Mouse (Mus musculus) cortical plate, adult 2 months (tissue): Measurements from ENCODE around the gene Mfsd6. TPM values are rescaled to one million over a fixed set of nuclear protein-coding genes. Genes with fewer than 3 reads are reported as not detected.

Experiments used
- H3K27ac ChIP-seq: fragments of 200-500 bp; 2 replicates; pipeline ENCODE4 v1.5.1; 2012; ENCODE audit warnings: low read length, control low read depth, inconsistent platforms; ENCODE audit not compliant: insufficient read depth
- H3K4me1 ChIP-seq: fragments of 200-500 bp; 2 replicates; pipeline ENCODE4 v1.6.1; 2011; ENCODE audit warnings: low read length; ENCODE audit not compliant: control insufficient read depth, insufficient read depth
- H3K4me3 ChIP-seq: fragments of 200-500 bp; 2 replicates; pipeline ENCODE4 v1.5.1; 2011; ENCODE audit warnings: mild to moderate bottlenecking, low read length, control low read depth; ENCODE audit not compliant: insufficient read depth
- CTCF ChIP-seq: fragments of 200-500 bp; IDR thresholded peaks from 2 replicates; pipeline ENCODE4 v1.5.1; 2011; ENCODE audit warnings: mild to moderate bottlenecking, control low read depth, low read length; ENCODE audit not compliant: insufficient read depth; ENCODE audit errors: extremely low read depth
- POLR2A ChIP-seq: fragments of 200-500 bp; IDR thresholded peaks from 2 replicates; pipeline ENCODE4 v1.6.1; 2011; ENCODE audit warnings: mild to moderate bottlenecking, low read length, control low read depth; ENCODE audit not compliant: insufficient read depth; ENCODE audit errors: extremely low read depth
- polyA plus RNA-seq: library from polyadenylated mRNA; depleted of rRNA; stranded (reverse); fragments of >200 nt; gene quantifications from 2 replicates; pipeline ENCODE4 v1.2.3, GENCODE M21; 2012

Mfsd6 gene
- polyA plus RNA-seq, 1 experiment = 45.8 TPM

GRCm38 (mm10) chr1:52675561-52676551 is 51.4 kb downstream of the Mfsd6 start:
- TF ChIP-seq CTCF (no peak), POLR2A (no peak)
- Histone ChIP-seq H3K4me3 (no peak overlapping the region), H3K4me1 (no peaks in the 10 kb centered on the region), H3K27ac (no peak overlapping the region)

GRCm38 (mm10) chr1:52669931-52670330 is 57.3 kb downstream of the Mfsd6 start:
- TF ChIP-seq CTCF (no peak), POLR2A (no peak)
- H3K4me1 ChIP-seq = no peaks in the 10 kb centered on the region
- H3K4me3 ChIP-seq = no peak overlapping the region
- no peak overlapping the region for H3K27ac ChIP-seq

DNA sequence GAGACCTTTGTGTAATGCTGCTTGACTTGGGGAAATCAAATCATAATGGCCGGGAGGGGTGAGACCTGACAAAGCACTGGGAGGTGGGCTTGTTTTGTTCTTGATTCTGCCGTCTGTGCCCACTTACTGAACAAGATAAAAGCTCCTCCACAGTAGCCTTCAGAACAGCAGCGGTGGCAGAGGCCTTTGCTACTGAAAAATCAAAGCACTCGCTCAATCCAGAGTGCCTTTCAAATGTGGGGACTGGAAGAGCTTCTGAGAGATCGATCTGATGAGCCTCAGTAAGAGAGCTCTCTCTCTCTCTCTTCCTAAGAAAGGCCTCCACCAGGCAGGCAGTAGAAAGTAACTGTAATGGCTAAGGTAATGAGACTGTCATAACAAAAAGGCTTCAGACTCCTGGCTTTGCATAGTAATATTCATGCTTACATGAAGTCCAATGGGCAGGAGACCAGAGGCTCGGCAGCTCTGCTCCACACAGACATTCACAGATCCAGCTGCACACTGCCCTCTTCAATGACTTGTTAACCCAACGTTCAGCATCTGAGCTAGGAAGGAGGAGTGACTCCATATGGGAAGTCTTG is 58.4 kb downstream of the Mfsd6 start:
- TF ChIP-seq CTCF = no peak
- no peak for TF ChIP-seq POLR2A
- H3K27ac ChIP-seq = 0 out of 2 replicates have a peak overlapping the region, but pooled peaks have one; percentile 40
- no peak overlapping the region for H3K4me3 ChIP-seq
- H3K4me1 ChIP-seq = no peaks in the 10 kb centered on the region

GRCm38 (mm10) chr1:52663228-52663627 is 64.0 kb downstream of the Mfsd6 start:
- TF ChIP-seq CTCF = no peak
- no peak for TF ChIP-seq POLR2A
- Histone ChIP-seq H3K27ac (no peak overlapping the region), H3K4me3 (no peak overlapping the region), H3K4me1 (peaks cover 5% of the 10 kb centered on the region)

- Histone ChIP-seq H3K27ac (no peak overlapping the region), H3K4me1 (peaks cover 5% of the 10 kb centered on the region), H3K4me3 (no peak overlapping the region)
- TF ChIP-seq CTCF (no peak), POLR2A (no peak)
Measured at GRCm38 (mm10) chr1:52660765-52661164, 66.5 kb downstream of the Mfsd6 start.

- no peak overlapping the region for H3K27ac ChIP-seq
- peaks cover 5% of the 10 kb centered on the region for H3K4me1 ChIP-seq
- TF ChIP-seq CTCF = no peak
- H3K4me3 ChIP-seq = no peak overlapping the region
Measured at GRCm38 (mm10) chr1:52660278-52660677, 67.0 kb downstream of the Mfsd6 start.

- TF ChIP-seq POLR2A = no peak
- H3K4me3 ChIP-seq = no peak overlapping the region
- H3K4me1 ChIP-seq = peaks cover 5% of the 10 kb centered on the region
- no peak overlapping the region for H3K27ac ChIP-seq
Measured at GRCm38 (mm10) chr1:52658160-52658559, 69.1 kb downstream of the Mfsd6 start.

DNA sequence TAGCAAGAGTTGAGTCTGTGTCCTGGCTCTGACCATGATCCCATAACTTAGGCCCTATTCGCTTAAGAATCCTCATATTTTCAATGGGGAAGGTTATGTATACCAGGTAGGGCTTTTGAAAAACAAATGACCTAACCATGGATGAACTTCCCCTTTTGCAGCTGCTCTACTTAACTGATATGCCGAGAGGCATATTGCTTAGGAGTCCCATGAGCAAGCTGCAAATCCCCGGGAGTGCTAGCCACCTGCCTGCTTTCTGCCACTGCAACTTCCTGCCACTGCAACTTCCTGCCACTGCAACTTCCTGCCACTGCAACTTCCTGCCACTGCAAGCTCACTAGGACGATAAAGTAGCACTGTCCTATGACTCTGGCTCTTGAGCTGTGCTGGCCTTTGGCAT is 72.1 kb downstream of the Mfsd6 start:
- H3K27ac ChIP-seq = no peak overlapping the region
- H3K4me1 ChIP-seq = no peaks in the 10 kb centered on the region; the same call in 1 of the 2 replicates
- TF ChIP-seq POLR2A = no peak
- TF ChIP-seq CTCF = no peak
- H3K4me3 ChIP-seq = no peak overlapping the region

GRCm38 (mm10) chr1:52653366-52653765 is 73.9 kb downstream of the Mfsd6 start:
- no peak for TF ChIP-seq CTCF
- TF ChIP-seq POLR2A = no peak
- H3K27ac ChIP-seq = no peak overlapping the region
- no peak overlapping the region for H3K4me3 ChIP-seq
- no peaks in the 10 kb centered on the region; the same call in 1 of the 2 replicates for H3K4me1 ChIP-seq
